Mouse (Mus musculus) urinary bladder, postnatal 0 days (tissue): ENCODE results near the gene Akr1c6. TPM values are rescaled to one million over a fixed set of nuclear protein-coding genes. Genes with fewer than 3 reads are reported as not detected.

Experiments
- polyA plus RNA-seq: library from polyadenylated mRNA; unstranded; fragments of >200 nt; fragmentation: Nextera tagmentation; extraction: Ambion mirVana; gene quantifications from 2 replicates; pipeline ENCODE4 v1.2.1, GENCODE M21; 2015

Akr1c6 gene
- polyA plus RNA-seq, result 0.12 TPM in 1 of 2 replicates, not detected in the other

GRCm38 (mm10) chr13:4434006-4434405, at the start of gene Akr1c6:
Gene Akr1c6 (plus strand): TSS chr13:4434306.

Other genes with a start within 250 kb of the Akr1c6 start
- gene Akr1c13, start 243.2 kb upstream of the Akr1c6 start, polyA plus RNA-seq, result 1.7 and 3.3 TPM in 2 replicates
- gene Akr1c19, start 205.6 kb upstream of the Akr1c6 start, polyA plus RNA-seq, result 0.20 TPM in 1 of 2 replicates, not detected in the other
- 0.43 and 0.46 TPM in 2 replicates for gene Akr1c12, start 154.9 kb upstream of the Akr1c6 start, polyA plus RNA-seq
- not detected in 2 replicates for gene Akr1c20, start 89.0 kb downstream of the Akr1c6 start, polyA plus RNA-seq
- not detected in 2 replicates for gene Akr1c21, start 139.8 kb downstream of the Akr1c6 start, polyA plus RNA-seq
- 30.2 and 36.7 TPM in 2 replicates for gene Akr1e1, start 174.9 kb downstream of the Akr1c6 start, polyA plus RNA-seq